Mouse (Mus musculus): ENCODE results near the gene Exd2.

Gene Exd2

GRCm38 (mm10) chr12:80498356-80498755 lies 35.5 kb downstream of the Exd2 start:
- DNase-seq (ENCODE audit: low spot score), result no peak

- DNase-seq (ENCODE audit: low spot score), result no peak
Observed at GRCm38 (mm10) chr12:80500506-80500905, 37.6 kb downstream of the Exd2 start.

- DNase-seq (ENCODE audit: low spot score), result peak; percentile 24
Observed at GRCm38 (mm10) chr12:80504718-80505117, 41.8 kb downstream of the Exd2 start.

GRCm38 (mm10) chr12:80507041-80507745 lies 44.3 kb downstream of the Exd2 start:
- DNase-seq (ENCODE audit: low spot score), result peak; percentile 14

- no peak for DNase-seq (ENCODE audit: low spot score)
Observed at GRCm38 (mm10) chr12:80517977-80518376, 55.1 kb downstream of the Exd2 start, which contains the start of gene Galnt16. Galnt16 (plus strand) TSS chr12:80518277.

GRCm38 (mm10) chr12:80518393-80518756 lies 55.5 kb downstream of the Exd2 start:
- DNase-seq (ENCODE audit: low spot score), result no peak

GRCm38 (mm10) chr12:80518757-80519620 lies 56.1 kb downstream of the Exd2 start:
- DNase-seq (ENCODE audit: low spot score), result no peak

GRCm38 (mm10) chr12:80519621-80520332 lies 56.9 kb downstream of the Exd2 start:
- DNase-seq (ENCODE audit: low spot score), result no peak

- DNase-seq (ENCODE audit: low spot score), result no peak
Observed at GRCm38 (mm10) chr12:80522006-80522405, 59.1 kb downstream of the Exd2 start.

GRCm38 (mm10) chr12:80524276-80524921 lies 61.5 kb downstream of the Exd2 start:
- DNase-seq (ENCODE audit: low spot score), result no peak

- no peak for DNase-seq (ENCODE audit: low spot score)
Observed at GRCm38 (mm10) chr12:80525513-80525912, 62.6 kb downstream of the Exd2 start.

GRCm38 (mm10) chr12:80526511-80526910 lies 63.6 kb downstream of the Exd2 start:
- no peak for DNase-seq (ENCODE audit: low spot score)

- DNase-seq (ENCODE audit: low spot score), result no peak
Observed at GRCm38 (mm10) chr12:80527727-80528389, 65.0 kb downstream of the Exd2 start.

- no peak for DNase-seq (ENCODE audit: low spot score)
Observed at GRCm38 (mm10) chr12:80530052-80530451, 67.2 kb downstream of the Exd2 start.

GRCm38 (mm10) chr12:80530630-80531029 lies 67.7 kb downstream of the Exd2 start:
- no peak for DNase-seq (ENCODE audit: low spot score)

- DNase-seq (ENCODE audit: low spot score), result no peak
Observed at GRCm38 (mm10) chr12:80531585-80531984, 68.7 kb downstream of the Exd2 start.

GRCm38 (mm10) chr12:80533876-80534275 lies 71.0 kb downstream of the Exd2 start:
- DNase-seq (ENCODE audit: low spot score), result no peak

- DNase-seq (ENCODE audit: low spot score), result no peak
Observed at GRCm38 (mm10) chr12:80537313-80537712, 74.4 kb downstream of the Exd2 start.

GRCm38 (mm10) chr12:80538311-80538710 lies 75.4 kb downstream of the Exd2 start:
- peak; percentile 15 for DNase-seq (ENCODE audit: low spot score)

- DNase-seq (ENCODE audit: low spot score), result no peak
Observed at GRCm38 (mm10) chr12:80545310-80545709, 82.4 kb downstream of the Exd2 start.

GRCm38 (mm10) chr12:80549646-80550045 lies 86.8 kb downstream of the Exd2 start:
- peak; percentile 43 for DNase-seq (ENCODE audit: low spot score)
